Mouse (Mus musculus) adrenal gland, adult (tissue): Measurements from ENCODE around the gene Fhit.

Experiments
- DNase-seq, 2 experiments: peaks; one replicate each; pipeline ENCODE4 v3.0.0; 2022 to 2023; ENCODE audit warnings: low spot score in 1 of 2; ENCODE audit not compliant: inconsistent age in 2 of 2

The Fhit gene

DNA sequence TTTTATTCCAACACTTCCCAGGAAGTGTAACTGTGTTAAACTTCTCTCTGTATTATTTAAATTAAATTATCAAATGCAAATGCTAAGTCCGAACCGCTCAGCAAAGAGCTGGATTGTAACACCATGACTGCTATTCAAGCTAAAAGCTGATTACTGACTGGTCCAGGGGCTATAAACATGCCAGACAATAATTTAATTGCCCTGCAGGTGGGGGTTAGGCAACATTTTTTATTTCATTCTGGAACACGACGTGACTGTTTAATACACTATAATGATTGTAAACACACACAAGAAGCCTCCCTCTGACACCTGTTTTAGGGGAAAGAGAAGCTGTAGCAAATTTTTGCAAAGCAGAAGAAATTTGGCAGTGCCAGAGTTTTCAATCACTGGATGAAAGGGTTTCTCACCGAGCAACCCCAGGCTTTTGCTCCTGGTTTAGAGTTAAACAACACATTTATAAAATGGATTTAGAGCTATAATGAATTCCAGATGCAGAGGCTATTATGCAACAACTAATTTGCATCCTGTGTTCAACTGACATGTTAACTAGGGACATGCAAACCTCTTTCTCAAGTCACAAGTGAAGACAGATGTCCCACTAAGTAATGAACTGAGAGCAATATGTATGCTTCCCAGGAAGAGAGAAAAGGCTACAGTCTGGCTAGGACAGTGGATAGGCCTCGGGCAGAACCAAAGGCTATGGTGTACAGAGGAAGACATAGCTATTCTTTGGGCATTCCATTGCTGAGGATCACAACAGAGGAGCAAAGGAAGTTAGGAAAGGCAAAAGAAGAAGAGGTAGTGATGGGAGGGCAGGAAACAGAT lies 1538.4 kb downstream of the Fhit start:
- no peak for DNase-seq

DNA sequence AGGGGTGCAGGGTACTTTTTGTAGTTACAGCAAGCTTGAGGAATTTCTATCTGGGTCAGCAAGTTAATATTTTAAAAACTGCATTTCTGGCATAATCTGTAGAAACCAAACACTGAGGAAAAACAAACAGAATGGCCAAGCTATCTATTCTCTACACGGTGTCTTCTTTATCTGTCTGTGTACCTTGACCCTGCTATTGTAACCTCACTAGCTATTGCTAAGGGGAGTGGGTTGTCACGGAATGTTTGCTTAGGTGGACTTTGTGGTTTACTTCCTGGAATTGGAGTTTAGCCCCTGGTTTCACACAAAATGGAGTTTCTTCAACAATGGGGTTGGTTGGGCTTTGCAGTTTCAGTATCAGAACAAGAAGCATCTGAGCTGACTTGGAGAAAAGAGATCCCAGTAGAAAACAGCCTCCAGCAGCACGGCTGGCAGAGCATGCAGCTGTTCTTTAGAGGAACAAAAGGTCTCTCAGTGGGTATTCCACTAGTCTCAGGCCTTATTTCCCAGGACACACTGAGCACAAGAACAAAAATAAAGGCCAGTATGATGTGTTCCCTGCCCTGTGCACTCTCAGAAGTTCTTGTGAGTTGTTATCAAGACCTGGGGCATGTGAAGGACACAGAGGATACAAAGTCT lies 1540.8 kb downstream of the Fhit start:
- no peak for DNase-seq

DNA sequence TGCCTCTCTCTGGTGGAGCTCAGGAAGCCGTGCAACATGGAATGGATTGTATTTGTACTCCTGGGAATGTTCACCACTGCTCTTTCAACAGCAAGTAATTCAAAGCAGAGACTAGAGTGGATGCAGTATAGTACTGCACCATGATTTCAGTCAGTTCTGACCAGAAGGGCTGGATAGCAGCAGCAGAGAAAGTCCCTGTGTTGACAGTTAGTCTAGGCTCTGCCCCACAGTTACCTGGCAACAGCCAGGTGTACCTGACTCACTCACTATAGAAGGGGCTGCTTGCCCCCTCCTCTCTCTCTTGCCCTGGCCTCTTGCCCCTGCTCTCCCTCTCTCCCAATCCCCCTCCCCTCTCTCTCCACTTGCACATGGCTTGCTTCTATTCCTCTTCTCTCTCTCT lies 1542.0 kb downstream of the Fhit start:
- DNase-seq, result no peak

DNA sequence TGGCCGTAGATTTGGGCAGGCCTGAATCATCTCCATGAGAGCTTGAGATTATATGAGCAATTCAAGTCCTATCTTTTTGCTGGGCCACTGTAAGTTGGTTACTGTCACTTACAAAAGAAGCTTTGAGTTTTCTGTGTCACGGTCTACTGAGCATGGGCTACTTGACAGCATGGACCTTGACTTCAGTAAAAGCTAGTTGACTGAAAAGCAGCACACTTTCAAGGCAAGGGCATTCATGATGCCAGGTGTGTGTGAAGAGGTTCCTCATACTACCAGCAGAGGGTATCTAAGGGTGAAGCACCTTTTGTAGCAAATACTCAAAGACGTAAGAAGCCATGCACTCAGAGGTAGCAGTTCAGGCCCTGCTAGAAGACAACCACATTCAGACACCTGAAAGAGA lies 1548.7 kb downstream of the Fhit start:
- no peak for DNase-seq

DNA sequence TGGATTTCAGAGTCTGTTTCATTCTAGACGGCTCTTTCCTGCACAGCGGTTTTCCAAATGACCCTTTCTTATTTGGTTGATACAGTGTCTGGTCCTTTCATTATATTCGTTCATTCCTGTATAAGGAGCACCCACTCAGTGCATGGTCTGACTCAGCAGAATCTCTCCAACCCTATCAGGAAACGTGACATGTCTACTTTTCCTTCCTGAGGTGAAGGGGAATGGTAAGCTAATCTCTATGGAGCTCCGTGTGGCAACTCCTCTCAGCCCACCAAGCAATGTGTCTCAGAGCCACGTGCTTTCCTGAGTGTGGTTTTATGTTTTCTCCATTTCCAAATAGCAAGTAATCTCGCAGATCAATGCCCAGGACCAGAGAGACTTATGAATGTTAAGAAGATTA lies 1552.7 kb downstream of the Fhit start:
- no peak for DNase-seq

DNA sequence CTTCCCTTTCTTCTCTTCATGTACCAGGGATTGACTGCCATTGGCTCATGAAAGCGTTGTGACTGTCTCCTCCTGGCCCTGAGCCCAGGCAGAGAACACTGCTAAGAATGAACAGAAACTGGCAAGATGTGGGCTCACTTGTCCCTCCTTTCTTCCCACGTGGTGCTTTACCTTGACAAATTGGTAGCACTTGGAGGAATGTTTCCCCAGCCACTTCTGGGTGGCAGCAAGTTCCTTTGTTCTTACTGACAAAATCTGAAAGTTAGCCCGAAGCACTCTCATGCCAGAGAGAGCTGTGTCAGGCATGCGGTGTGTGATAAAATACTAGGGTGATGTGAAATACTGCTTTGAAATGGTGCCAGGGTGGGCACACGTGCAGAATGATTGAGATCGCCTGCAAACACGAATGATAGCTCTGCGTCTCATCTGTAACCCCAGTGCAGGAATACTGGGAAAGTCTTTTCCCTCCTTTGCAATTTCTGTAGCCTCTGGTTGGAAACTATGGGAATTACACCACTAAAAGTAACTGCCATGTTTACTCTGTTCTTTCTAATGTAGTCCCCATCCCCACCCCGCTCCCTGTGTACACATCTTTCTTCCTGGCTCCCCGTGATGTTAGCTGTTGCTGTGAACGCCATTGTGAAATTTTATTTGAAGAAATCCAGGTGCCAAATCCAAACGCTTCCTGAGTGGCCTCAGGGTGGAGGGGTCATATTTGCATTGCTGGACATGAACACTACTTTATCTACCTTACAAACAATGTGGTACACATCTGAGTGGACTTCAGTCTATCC lies 1555.1 kb downstream of the Fhit start:
- peak; percentile 39 to 70 for DNase-seq

DNA sequence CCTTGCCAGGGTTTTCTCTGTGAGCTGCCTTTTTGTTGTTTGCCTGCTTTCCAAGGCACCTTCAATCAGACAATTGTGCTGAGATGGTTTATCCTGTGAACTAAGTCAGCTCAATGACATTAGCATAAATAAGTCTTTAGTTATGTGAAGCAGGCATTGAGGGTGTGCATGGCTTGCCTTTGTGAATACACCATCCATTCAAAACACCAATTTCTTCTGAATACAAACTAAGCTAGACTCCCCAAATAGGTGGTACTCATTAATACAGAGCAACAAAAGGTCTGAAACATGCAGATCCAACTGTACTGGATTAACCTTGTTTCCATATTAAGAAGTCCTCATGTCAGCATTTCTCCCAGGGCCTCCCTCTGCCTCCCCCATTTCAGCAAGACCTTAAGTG lies 1561.6 kb downstream of the Fhit start:
- DNase-seq, result peak in 1 of 2 experiments; percentile 33

DNA sequence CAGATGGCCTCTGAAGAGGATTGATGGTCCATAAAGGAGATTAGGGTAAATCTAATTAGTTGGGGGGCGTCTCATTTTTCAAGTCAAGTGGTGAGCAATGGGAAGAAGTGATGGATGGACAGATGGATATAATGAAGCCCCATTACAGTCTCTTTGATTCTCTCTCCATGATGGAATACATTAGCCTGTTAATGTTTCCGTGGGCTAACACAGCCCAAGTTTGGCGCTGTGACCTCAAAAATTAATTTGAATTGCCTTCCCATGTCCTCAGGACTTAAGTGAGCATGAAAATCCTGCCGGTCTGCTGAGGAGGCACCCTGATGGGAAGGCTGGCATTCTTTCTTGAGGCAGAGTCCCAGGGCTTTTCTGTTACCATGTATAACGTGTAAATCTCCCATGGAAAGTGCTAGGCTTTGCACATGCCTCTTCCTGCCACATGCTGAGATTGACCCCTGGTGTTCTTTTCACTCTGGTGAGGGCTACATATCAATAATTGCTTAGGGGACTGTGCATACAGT lies 1564.3 kb downstream of the Fhit start:
- no peak for DNase-seq

DNA sequence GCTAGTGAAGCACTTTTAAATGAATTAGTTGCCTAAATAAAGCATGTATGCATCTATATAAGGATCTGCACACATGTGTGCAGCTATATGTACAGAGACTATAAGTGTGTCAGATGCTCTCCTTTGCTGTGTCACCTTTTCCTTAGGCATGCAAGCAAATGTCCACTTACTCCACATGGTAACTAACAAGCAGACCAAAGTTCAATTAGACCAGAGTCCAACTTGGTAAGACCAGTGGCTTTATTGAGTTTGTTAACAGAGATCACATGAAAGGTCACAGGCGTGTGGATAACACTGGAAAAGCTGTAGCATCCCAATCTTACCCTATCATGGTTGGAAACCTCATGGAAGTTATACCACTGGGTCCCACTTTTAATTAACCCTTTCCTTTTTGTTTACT lies 1572.7 kb downstream of the Fhit start:
- no peak for DNase-seq

DNA sequence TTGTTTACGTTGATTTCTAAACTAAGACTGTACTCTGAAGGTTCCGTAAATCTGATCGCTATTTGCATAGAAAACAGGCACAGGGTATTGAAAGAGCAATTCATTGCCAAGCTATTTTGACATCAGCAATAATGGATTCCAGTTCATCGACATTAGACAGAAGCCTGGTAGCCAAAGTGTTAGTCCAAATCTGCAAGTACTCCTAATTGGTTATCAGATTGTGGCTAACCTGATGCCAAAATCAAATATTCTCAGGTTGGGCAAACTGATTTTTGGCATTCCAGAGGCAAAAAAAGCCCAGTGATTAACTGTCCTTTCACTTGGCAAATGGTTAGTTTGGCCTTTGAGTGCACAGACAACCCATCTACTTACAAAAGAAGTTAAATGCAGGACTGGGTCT lies 1573.9 kb downstream of the Fhit start:
- no peak for DNase-seq

DNA sequence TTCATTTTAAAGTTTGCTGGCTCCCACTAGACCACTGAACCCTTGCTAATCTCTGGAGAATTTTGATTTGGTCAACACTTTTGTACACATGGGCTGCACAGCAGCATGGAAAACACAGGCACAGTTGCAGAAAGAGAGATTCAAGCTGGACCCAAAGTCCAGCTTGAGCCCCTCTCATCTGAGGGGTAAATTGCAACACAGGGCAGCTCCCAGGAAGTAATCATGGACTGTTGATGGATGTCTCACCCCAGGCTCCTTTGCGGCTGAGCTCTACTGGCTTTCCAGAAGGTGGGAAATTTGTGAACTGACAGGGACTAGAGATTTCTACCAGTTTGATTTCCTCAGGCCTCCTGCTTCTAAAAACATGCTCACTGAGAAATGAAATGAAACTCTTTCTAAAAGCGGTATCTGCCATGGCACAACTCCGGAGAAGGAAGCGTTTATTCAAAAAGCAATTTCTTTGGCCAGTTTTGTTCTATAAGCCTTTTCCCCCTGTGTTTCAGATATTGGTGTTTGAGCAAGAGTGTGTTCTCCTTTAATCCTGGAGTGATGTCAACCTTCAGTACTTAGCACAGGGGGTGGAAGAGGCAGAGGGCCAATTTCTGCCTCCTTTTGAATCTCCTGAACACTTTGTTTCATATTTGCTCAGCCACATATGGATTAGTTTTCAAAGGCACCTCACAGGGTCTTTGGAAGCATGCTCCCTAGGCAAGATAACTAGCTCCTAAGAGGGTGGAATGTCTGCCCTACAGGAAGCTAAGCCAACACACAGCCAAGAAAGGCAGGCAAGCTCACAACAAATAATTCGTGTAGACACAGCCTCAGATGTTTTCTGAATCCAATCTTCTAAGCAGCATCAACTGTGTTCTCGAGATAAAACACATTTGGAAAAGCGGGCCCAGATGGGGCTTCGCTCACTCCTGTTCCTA lies 1578.3 kb downstream of the Fhit start:
- no peak for DNase-seq

DNA sequence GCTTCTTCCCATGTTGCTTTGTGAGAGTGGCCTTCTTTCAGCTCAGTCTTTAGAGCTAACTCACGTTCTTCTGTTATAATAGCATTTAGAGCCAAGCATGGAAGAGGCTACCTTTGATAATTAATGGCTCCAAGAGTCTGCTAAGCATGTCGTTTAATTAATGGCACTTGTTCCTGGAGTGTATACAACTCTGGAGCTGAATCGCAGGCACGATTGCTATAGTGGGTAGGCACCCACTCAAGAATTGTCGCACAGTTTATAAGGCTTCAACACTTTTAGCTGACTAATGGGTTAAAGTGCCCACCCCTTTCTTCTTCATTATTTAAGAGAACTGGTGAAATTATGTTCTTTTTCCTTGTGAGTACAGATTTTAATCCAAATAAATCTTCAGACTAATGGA lies 1605.5 kb downstream of the Fhit start:
- DNase-seq, result no peak

DNA sequence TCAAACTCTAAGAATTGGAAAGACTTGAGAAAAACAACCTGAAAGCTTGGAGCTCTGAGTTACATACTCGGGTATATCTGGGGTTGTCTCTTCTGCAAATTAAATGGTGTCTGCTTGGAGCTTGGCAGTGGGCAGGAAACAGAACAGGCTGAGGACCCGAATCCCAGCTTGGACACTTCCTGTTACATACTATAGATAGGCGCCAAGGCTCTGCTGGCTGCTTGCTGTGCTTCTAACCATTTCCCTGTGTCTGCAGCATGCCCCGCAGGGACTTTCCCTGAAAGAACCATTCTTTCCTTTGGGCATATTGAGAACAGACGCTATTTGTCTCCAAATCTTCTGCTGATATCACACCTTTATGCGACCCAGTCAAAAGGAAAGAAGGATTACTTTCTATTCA lies 1606.0 kb downstream of the Fhit start:
- no peak for DNase-seq

DNA sequence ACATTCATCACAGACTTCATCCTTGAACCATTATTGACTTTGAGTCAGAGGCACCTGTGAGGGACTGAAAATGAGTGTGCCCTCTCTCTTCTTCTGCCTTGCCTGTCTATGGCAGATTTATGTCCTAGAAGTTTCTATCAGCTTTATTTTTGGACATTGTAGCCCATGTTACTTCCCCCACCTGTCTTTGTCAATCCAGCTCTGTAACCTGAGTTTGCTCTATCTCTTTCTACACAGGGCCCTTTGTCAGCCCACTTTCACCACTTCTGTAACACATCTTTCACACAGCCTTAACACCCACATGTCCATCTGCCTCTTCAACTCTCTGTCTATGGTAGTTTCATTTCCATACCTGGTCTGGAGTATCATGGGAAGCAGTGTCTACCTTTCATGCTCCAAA lies 1609.7 kb downstream of the Fhit start:
- DNase-seq, result no peak

DNA sequence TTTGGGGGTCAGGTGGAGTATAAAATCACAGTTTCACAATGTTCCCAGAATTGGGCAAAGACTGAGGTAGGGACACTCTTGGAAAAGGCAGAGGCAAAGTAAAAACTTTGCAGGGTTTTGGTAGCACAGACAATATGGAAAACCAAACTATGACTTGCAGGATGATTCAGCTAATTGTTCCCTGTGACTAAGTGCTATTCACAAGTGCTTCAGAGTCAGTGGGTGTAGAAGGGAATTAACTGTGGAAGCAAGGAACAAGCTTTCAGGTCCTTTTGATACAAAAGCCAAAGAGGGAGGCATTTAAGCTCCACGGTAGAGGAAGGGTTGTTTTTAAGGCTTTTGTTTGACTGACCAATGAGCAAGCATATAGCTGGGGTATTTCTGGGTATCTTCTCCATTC lies 1613.9 kb downstream of the Fhit start:
- DNase-seq, result no peak

DNA sequence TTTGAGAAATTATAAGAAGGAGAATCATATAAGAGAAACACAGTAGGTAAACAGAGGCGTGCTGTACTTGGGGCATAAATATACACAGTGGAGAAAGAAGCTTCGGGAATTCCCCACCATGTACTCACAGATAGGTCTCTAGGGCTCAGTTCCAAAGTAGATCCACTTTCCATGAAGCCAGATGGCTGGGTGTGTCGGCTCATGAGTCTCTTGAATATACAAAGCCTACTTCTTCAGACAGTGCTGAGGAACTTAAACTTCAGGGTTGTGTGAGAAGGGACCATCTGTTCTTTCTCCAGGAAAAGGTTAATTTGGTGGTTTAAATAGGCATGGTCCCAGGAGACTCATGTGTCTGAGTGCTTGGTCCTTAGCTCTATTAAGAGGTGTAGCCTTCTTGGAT lies 1617.5 kb downstream of the Fhit start:
- DNase-seq, result no peak

DNA sequence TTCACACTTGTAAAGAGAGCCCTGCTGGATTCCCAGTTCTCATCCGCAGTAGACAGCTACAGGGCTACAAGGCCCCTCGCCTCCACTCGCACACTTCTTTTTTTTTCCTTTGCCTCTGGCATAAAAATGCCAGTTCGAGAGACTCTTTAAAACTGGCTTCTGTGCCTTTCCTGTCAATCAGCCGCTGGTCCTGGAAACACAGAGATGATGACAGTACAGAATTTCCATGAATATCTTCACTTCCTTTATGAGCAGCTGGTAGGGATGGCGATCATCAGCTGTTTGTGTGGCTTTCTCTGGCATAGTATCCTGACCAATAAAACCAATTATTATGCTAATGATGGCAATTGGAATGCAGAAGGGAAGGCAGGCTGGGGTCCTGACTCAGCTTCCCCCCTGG lies 1626.3 kb downstream of the Fhit start:
- no peak for DNase-seq

DNA sequence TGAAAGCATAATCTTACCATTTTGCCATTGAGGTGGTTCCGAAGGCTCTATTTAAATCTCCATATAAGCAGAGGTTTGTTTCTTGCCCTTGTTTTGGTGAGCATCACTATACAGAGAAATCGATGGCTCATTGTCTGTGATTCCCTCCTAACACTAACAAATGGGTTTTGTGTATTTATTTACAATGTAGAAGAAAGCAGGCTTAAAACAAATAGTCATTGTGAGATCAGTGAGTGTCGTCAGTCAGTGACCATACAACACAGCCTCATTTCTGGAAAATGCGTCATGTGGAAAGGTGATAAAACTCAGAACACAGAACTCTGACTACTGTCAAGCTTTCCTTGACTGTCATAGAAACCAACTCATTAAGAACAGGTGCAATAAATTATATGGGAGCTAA lies 1632.6 kb downstream of the Fhit start:
- DNase-seq, result no peak

DNA sequence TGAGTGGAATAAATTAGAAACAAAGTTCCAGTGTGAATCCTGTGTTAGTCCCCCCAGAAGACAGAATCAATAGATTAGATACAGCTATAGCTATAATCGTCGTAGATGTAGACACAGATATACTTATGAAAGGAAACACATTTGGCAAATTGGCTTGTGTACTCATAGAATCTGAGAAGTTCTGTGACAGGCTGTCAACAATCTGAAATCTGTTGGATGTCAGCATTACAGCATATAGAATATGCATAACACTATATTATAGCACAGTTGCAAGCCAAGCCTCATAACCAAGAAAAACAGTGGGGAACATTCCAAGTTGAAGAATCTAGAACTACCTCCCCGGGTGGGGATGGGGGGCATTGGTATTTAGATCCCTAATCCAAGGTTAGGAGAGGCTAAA lies 1635.7 kb downstream of the Fhit start:
- DNase-seq, result no peak

DNA sequence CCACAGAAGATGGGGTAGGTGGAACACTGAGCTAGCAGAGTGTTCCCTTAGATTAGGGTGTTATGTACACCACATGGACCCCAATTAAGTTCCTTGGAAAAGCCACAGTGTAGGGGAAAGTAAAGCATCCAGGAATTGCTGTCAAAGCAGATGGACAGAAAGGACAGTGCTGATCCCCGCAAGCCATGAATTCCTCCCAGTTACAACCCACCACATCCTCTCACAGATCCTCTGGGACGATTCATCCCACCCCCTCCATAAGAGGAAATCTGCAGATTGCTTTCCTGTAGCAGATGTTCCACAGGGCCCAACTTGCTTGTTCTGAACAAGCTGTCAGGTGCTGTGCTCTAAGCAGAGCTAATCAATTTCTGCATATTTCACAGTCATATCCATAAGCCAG lies 1644.2 kb downstream of the Fhit start:
- no peak for DNase-seq

DNA sequence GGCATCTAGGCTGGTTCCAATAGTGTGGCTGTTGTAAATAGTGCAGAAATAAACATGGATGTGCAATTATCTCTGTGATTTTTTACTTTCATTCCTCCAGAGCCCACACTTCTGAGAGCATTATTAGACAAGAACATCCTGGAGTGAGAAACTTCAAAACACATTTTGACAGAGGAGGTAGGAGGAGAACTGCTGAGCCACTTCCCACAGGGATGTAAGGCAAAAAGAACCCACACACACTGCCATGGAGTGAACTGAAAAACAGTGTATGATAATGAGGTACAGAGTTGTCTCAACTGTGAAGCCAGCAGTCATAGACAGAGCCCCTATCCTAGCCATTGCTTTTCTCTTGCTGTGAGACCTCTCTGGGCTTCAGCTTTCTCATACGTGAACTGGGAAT lies 1652.2 kb downstream of the Fhit start:
- DNase-seq, result no peak
